Mouse (Mus musculus) heart, adult 2 months (tissue): ENCODE results near the gene Tuba1b.

Experiments used
- CTCF ChIP-seq: fragments of 200-600 bp; IDR thresholded peaks from 2 replicates; pipeline ENCODE4 v1.8.1; 2022; ENCODE audit warnings: antibody characterized with exemption, mild to moderate bottlenecking, moderate library complexity
- EP300 ChIP-seq: fragments of 200-500 bp; IDR thresholded peaks from 2 replicates; pipeline ENCODE4 v1.6.1; 2011; ENCODE audit warnings: low read depth, low read length, control low read depth; ENCODE audit not compliant: insufficient read depth

GRCm38 (mm10) chr15:98953401-98954356 lies 19.3 kb upstream of the Tuba1b start, which contains the start of the genes Gm49450 and Tuba1a:
- TF ChIP-seq CTCF (no peak), EP300 (peak; percentile 57)
